Mouse (Mus musculus) heart, postnatal 4 days (tissue): ENCODE data around the gene Kcnd3. TPM values are rescaled to one million over a fixed set of nuclear protein-coding genes. Genes with fewer than 3 reads are reported as not detected.

ENCODE experiments used
- DNase-seq: peaks from one replicate; pipeline ENCODE4 v3.0.0; 2021
- total RNA-seq, 2 experiments: library from RNA; stranded (reverse); gene quantifications; 2 replicates each; pipeline ENCODE4 v1.2.3; 2021

Kcnd3 gene
- total RNA-seq: 1 to 10 TPM in 1 of 2 experiments, under 1 TPM in 1; 0.90 to 1.0 TPM

GRCm38 (mm10) chr3:105451627-105452555 is at the start of gene Kcnd3:
Gene Kcnd3, plus strand, starts transcription at chr3:105452330.
- DNase-seq: peak; percentile 58

GRCm38 (mm10) chr3:105402676-105403075 is 49.5 kb upstream of the Kcnd3 start:
- no peak for DNase-seq

- DNase-seq: no peak
These were observed 48.6 kb upstream of the Kcnd3 start for GRCm38 (mm10) chr3:105403410-105404076.

GRCm38 (mm10) chr3:105404077-105404446 is 48.1 kb upstream of the Kcnd3 start:
- DNase-seq: peak; percentile 62

- no peak for DNase-seq
These were observed 46.6 kb upstream of the Kcnd3 start for GRCm38 (mm10) chr3:105405516-105405915.

GRCm38 (mm10) chr3:105406036-105406435 is 46.1 kb upstream of the Kcnd3 start:
- DNase-seq: no peak

- no peak for DNase-seq
These were observed 43.9 kb upstream of the Kcnd3 start for GRCm38 (mm10) chr3:105408211-105408610.

GRCm38 (mm10) chr3:105410810-105411209 is 41.3 kb upstream of the Kcnd3 start:
- no peak for DNase-seq

- DNase-seq: no peak
These were observed 40.4 kb upstream of the Kcnd3 start for GRCm38 (mm10) chr3:105411776-105412175.

- DNase-seq: peak; percentile 25
These were observed 39.9 kb upstream of the Kcnd3 start for GRCm38 (mm10) chr3:105412229-105412628.

GRCm38 (mm10) chr3:105412681-105413080 is 39.4 kb upstream of the Kcnd3 start:
- DNase-seq: no peak

- DNase-seq: no peak
These were observed 33.7 kb upstream of the Kcnd3 start for GRCm38 (mm10) chr3:105418441-105418840.

GRCm38 (mm10) chr3:105422391-105422790 is 29.7 kb upstream of the Kcnd3 start:
- no peak for DNase-seq

- no peak for DNase-seq
These were observed 28.7 kb upstream of the Kcnd3 start for GRCm38 (mm10) chr3:105423427-105423826.

- no peak for DNase-seq
These were observed 23.5 kb upstream of the Kcnd3 start for GRCm38 (mm10) chr3:105428586-105428985.

GRCm38 (mm10) chr3:105436383-105436782 is 15.7 kb upstream of the Kcnd3 start:
- no peak for DNase-seq

GRCm38 (mm10) chr3:105436971-105437370 is 15.2 kb upstream of the Kcnd3 start:
- no peak for DNase-seq

GRCm38 (mm10) chr3:105440873-105441495 is 11.1 kb upstream of the Kcnd3 start:
- no peak for DNase-seq

- peak; percentile 41 for DNase-seq
These were observed 1.3 kb upstream of the Kcnd3 start for GRCm38 (mm10) chr3:105450641-105451470.

GRCm38 (mm10) chr3:105452556-105453213 is 555 bp downstream of the Kcnd3 start:
- DNase-seq: peak; percentile 22

- DNase-seq: no peak
These were observed 1.3 kb downstream of the Kcnd3 start for GRCm38 (mm10) chr3:105453214-105453950.
